Mouse (Mus musculus): ENCODE data around the gene Cplx2. TPM values are rescaled to one million over a fixed set of nuclear protein-coding genes. Genes with fewer than 3 reads are reported as not detected.

The Cplx2 gene
- polyA plus RNA-seq, 1 experiment: 3.5 TPM

GRCm38 (mm10) chr13:54367758-54368157 lies 3.4 kb upstream of the Cplx2 start:
- TF ChIP-seq POLR2A (IDR thresholded peaks at IDR 0.05; ENCODE audit: low read depth, low read length): no peak
- TF ChIP-seq CTCF (IDR thresholded peaks at IDR 0.05; ENCODE audit: extremely low read depth, insufficient read depth, insufficient read length, insufficient replicate concordance): peak; percentile 45; the same call in 1 of the 2 replicates
- H3K27ac ChIP-seq (ENCODE audit: insufficient read depth, low read length): no peak overlapping the region
- peak in 1 of 2 experiments; percentile 53 for DNase-seq (ENCODE audit: low read depth in 1 of 2, low spot score in 2 of 2)
- no peaks in the 10 kb centered on the region for H3K36me3 ChIP-seq (ENCODE audit: control insufficient read depth, insufficient read depth, low read length)
- H3K4me1 ChIP-seq (ENCODE audit: control insufficient read depth, insufficient read depth, insufficient read length): peaks cover 6% of the 10 kb centered on the region
- WGBS: 66% methylated on average over 6 of the region's 6 CpGs
- H3K4me3 ChIP-seq (ENCODE audit: extremely low read depth, insufficient read depth, insufficient read length): no peak overlapping the region
- no peaks in the 10 kb centered on the region for H3K27me3 ChIP-seq (ENCODE audit: control insufficient read depth, insufficient read depth, low read length)

- 85% methylated on average over 9 of the region's 9 CpGs for WGBS
- Histone ChIP-seq H3K4me3 (ENCODE audit: extremely low read depth, insufficient read depth, insufficient read length) (no peak overlapping the region), H3K27ac (ENCODE audit: insufficient read depth, low read length) (no peak overlapping the region), H3K27me3 (ENCODE audit: control insufficient read depth, insufficient read depth, low read length) (no peaks in the 10 kb centered on the region), H3K36me3 (ENCODE audit: control insufficient read depth, insufficient read depth, low read length) (no peaks in the 10 kb centered on the region), H3K4me1 (ENCODE audit: control insufficient read depth, insufficient read depth, insufficient read length) (peaks cover 6% of the 10 kb centered on the region)
- TF ChIP-seq CTCF (IDR thresholded peaks at IDR 0.05; ENCODE audit: extremely low read depth, insufficient read depth, insufficient read length, insufficient replicate concordance): no peak
- no peak for TF ChIP-seq POLR2A (IDR thresholded peaks at IDR 0.05; ENCODE audit: low read depth, low read length)
- DNase-seq (ENCODE audit: low read depth in 1 of 2, low spot score in 2 of 2): no peak
These were observed 3.0 kb upstream of the Cplx2 start for GRCm38 (mm10) chr13:54368181-54368580.

GRCm38 (mm10) chr13:54371387-54372330 lies 510 bp downstream of the Cplx2 start:
- DNase-seq (ENCODE audit: low read depth in 1 of 2, low spot score in 2 of 2): peak; percentile 56 to 84
- Histone ChIP-seq H3K4me3 (ENCODE audit: extremely low read depth, insufficient read depth, insufficient read length) (peak overlapping the region; percentile 48), H3K36me3 (ENCODE audit: control insufficient read depth, insufficient read depth, low read length) (no peaks in the 10 kb centered on the region), H3K4me1 (ENCODE audit: control insufficient read depth, insufficient read depth, insufficient read length) (peaks cover 28% of the 10 kb centered on the region), H3K27me3 (ENCODE audit: control insufficient read depth, insufficient read depth, low read length) (no peaks in the 10 kb centered on the region), H3K27ac (ENCODE audit: insufficient read depth, low read length) (peak overlapping the region; percentile 52)
- WGBS: 1% methylated on average over 59 of the region's 59 CpGs
- TF ChIP-seq CTCF (IDR thresholded peaks at IDR 0.05; ENCODE audit: extremely low read depth, insufficient read depth, insufficient read length, insufficient replicate concordance) (0 out of 2 replicates have a peak, but pooled peaks have one; percentile 12), POLR2A (IDR thresholded peaks at IDR 0.05; ENCODE audit: low read depth, low read length) (no peak)

- 9% methylated on average over 16 of the region's 16 CpGs for WGBS
- DNase-seq (ENCODE audit: low read depth in 1 of 2, low spot score in 2 of 2): peak; percentile 45 to 72
These were observed 1.5 kb downstream of the Cplx2 start for GRCm38 (mm10) chr13:54372665-54373064.

GRCm38 (mm10) chr13:54374106-54374706 lies 3.1 kb downstream of the Cplx2 start:
- WGBS: 45% methylated on average over 9 of the region's 9 CpGs
- H3K4me1 ChIP-seq (ENCODE audit: control insufficient read depth, insufficient read depth, insufficient read length): peaks cover 25% of the 10 kb centered on the region
- no peak for TF ChIP-seq POLR2A (IDR thresholded peaks at IDR 0.05; ENCODE audit: low read depth, low read length)
- TF ChIP-seq CTCF (IDR thresholded peaks at IDR 0.05; ENCODE audit: extremely low read depth, insufficient read depth, insufficient read length, insufficient replicate concordance): no peak
- H3K36me3 ChIP-seq (ENCODE audit: control insufficient read depth, insufficient read depth, low read length): no peaks in the 10 kb centered on the region
- no peak for DNase-seq (ENCODE audit: low read depth in 1 of 2, low spot score in 2 of 2)
- H3K4me3 ChIP-seq (ENCODE audit: extremely low read depth, insufficient read depth, insufficient read length): no peak overlapping the region
- no peaks in the 10 kb centered on the region for H3K27me3 ChIP-seq (ENCODE audit: control insufficient read depth, insufficient read depth, low read length)
- 0 out of 2 replicates have a peak overlapping the region, but pooled peaks have one; percentile 7 for H3K27ac ChIP-seq (ENCODE audit: insufficient read depth, low read length)

More at GRCm38 (mm10) chr13:54372665-54373064, 1.5 kb downstream of the Cplx2 start:
- Histone ChIP-seq H3K4me3 (ENCODE audit: extremely low read depth, insufficient read depth, insufficient read length) (no peak overlapping the region), H3K27ac (ENCODE audit: insufficient read depth, low read length) (peak overlapping the region; percentile 6; the same call in 1 of the 2 replicates), H3K36me3 (ENCODE audit: control insufficient read depth, insufficient read depth, low read length) (no peaks in the 10 kb centered on the region), H3K4me1 (ENCODE audit: control insufficient read depth, insufficient read depth, insufficient read length) (peaks cover 25% of the 10 kb centered on the region), H3K27me3 (ENCODE audit: control insufficient read depth, insufficient read depth, low read length) (no peaks in the 10 kb centered on the region)
- TF ChIP-seq CTCF (IDR thresholded peaks at IDR 0.05; ENCODE audit: extremely low read depth, insufficient read depth, insufficient read length, insufficient replicate concordance): peak; percentile 80
- no peak for TF ChIP-seq POLR2A (IDR thresholded peaks at IDR 0.05; ENCODE audit: low read depth, low read length)

- Histone ChIP-seq H3K27me3 (ENCODE audit: control insufficient read depth, insufficient read depth, low read length) (no peaks in the 10 kb centered on the region), H3K27ac (ENCODE audit: insufficient read depth, low read length) (peak overlapping the region; percentile 90), H3K4me3 (ENCODE audit: extremely low read depth, insufficient read depth, insufficient read length) (no peak overlapping the region), H3K36me3 (ENCODE audit: control insufficient read depth, insufficient read depth, low read length) (no peaks in the 10 kb centered on the region), H3K4me1 (ENCODE audit: control insufficient read depth, insufficient read depth, insufficient read length) (peaks cover 28% of the 10 kb centered on the region)
- 30% methylated on average over 11 of the region's 11 CpGs for WGBS
- no peak for DNase-seq (ENCODE audit: low read depth in 1 of 2, low spot score in 2 of 2)
- TF ChIP-seq CTCF (IDR thresholded peaks at IDR 0.05; ENCODE audit: extremely low read depth, insufficient read depth, insufficient read length, insufficient replicate concordance) (no peak), POLR2A (IDR thresholded peaks at IDR 0.05; ENCODE audit: low read depth, low read length) (no peak)
These were observed 4.6 kb downstream of the Cplx2 start for GRCm38 (mm10) chr13:54375497-54376495.

Measured in spleen, adult 2 months (tissue).